Mouse (Mus musculus): ENCODE results near the gene Ifi47.
"Not testable (repeated sequence)": the region's sequence is repeated elsewhere in the genome, so short reads cannot be mapped to it uniquely, and the experiment has no call there.

The Ifi47 gene

DNA sequence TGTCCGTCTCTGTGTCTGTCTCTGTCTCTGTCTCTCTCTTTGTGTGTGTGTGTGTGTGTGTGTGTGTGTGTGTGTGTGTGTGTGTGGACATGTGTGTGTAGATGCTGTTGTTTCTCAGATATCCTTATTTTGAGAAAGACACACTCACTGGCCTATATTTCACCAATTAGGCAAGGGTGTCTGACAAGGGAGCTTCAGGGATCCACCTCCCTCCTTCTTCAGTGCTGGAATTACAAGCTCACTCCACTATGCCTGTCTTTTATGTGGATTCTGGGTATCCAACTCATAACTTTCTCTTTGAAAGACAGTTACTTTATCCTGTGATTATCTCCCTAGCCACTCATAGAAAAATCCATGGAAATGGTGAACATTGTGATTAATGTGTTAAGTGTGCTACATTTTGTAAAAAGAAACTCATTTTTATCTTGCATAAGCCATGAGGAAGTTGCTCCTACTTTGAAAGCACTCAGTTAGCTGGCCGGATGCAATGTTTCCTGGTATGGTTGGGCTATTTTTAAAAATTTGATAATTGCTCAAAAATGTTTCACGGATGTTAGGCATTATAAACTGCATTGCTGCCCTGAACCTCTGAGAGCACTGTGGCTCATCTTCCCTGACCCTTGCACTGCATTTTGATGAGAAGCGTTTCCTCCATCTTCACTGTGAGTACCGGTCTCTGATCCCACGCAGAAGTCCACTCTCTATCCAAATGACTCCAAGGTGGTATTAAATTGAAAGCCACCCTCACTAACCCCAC, at the start of gene Ifi47:
Gene Ifi47 (plus strand): TSS at position 587 of the 757 bp plus-strand sequence.
- not testable (repeated sequence) for DNase-seq (ENCODE audit: extremely low read depth, low read depth, low spot score)

DNA sequence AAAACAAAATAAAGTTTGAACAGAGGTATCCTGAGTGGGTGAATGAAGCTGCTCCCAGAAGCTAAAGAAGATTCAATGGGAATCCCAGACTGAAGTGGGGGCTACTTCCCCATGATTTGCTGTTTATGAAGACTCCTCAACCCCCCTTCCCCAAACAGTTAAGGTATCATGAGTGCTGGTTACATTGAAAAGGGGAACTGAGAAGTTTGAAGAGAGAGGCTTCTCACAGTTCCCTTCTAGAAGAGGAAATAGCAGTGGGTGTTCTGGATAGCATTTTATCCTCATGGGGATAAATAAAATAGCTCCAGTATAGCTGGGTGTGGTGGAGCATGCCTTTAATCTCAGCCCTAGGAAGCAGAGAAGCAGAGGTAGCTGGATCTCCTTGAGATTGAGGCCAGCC, 26.3 kb upstream of the Ifi47 start:
- DNase-seq (ENCODE audit: extremely low read depth, low read depth, low spot score), result not testable (repeated sequence)

DNA sequence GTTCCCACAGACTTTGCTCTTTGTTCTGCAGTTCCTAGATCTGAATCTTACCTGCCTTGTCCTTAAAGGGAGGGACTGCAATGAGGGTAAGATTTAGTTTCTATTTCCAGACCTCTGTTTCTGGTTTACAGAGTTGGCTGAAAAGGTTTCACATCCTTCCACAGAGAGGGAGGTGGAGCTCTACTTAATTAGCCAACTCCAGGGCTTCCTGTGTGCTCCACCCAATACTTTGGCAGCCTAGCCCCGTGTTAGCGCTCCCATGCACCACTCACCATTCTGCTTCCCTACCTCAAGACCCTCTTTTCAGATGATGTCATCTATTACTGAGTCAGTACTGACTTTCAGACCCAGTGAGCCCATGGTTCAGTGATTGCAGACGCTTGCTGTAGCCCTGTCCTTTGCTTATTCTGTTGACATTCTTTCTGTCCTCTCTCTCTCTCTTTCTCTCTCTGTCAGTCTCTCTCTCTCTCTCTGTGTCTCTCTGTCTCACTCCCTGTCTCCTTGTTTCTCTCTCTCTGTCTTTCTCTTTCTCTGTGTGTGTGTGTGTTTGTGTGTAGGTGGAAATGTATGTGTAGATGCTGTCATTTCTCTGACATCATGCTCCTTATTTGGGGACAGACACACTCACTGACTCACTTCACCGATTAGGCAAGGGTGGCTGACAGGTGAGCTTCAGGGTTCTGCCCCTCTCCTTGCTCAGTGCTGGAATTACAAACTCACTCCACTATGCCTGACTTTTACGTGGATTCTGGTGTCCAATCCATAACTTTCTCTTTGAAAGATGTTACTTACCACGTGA, 25.1 kb upstream of the Ifi47 start, which contains the start of gene 9930111J21Rik2:
Gene 9930111J21Rik2 (minus strand): TSS at position 150 of the 799 bp plus-strand sequence.
- not testable (repeated sequence) for DNase-seq (ENCODE audit: extremely low read depth, low read depth, low spot score)

DNA sequence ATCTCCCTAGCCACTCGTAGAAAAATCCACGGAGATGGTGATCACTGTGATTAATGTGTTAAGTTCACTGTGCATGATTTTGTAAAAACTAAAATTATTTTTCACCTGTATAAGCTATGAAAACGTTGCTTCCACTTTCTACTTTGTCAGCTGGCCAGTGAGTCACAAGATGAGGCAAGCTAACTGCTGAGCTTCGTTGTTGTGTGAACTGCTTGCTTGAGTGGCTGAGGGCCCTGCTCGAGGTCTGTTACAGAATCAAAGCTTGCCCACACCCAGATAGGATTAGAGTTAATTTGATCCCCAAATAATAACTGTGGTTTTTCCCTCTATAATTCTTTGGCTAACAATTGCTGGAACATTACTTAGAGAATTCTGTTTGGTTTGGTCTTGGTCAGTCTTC, 24.5 kb upstream of the Ifi47 start:
- DNase-seq (ENCODE audit: extremely low read depth, low read depth, low spot score), result not testable (repeated sequence)

DNA sequence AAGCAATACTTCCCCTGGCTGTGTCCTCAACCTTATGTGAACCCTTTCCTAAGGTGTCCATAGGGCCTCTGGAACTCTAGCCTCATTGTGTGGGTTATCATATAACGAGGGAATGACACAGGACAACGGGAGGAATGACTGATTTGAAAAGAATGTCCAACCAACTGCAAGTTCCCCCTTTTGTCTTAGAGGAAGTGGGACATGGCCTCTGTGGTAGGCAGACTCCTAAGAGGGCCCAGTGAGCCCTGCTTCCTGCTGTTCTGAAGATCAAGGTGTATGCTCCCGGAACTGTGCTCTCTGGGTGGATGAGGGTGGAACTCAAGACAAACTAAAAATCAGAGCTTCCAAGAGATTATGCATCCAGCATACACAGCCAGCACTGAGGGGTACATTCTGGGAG, 16.3 kb upstream of the Ifi47 start:
- not testable (repeated sequence) for DNase-seq (ENCODE audit: extremely low read depth, low read depth, low spot score)

DNA sequence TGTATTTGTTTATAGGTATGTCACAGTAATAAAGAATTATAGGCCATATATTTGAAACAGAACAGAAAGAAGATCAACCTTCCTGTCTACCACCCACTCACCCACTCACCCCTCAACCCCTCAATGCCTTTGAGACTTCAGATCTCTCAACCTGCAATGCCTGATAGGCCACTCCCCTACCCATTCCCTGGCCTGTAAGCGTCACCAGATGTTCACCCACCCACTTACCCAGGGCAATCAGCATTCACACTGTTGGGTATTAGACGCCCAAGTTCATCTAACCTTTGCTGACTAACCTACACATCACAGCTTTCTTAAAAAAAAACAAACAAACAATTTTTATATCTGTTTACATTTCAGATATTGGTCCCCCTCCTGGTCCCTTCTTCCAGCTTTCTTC, 14.5 kb upstream of the Ifi47 start:
- not testable (repeated sequence) for DNase-seq (ENCODE audit: extremely low read depth, low read depth, low spot score)

DNA sequence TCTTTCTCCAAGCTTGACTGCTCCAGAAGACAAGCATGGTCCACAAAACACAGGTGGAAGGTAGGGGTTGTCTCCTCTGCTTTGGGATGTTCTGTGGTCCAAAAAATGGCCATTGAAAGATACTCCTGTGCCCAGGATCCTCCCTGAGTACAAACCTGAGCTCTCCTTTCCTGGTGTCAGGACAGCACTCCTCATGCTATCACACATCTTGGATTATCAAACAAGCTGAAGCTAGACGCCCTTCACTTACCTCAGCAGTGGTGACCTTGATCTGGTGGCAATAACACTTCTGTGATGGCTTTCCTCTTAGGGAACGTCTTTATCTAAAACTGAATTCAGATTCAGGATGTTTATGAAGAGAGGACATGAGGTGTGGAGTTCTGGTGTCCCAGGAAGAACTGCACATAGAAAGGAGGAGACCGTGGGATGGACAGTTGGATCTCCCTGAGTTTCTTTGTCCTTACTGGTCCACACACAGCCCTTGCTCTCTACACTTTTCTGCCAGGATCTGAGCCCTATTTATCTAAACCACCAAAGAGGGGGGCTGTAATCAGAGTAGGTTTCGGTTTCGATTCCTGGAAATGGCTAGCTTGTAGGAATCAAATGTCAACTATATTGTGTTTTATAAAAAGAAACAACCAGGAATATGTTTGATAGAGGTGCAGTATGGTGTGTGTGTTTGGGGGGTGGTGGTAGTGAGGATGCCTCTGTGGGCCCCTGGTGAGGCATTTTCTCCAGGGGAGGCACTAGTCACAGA, 12.5 kb upstream of the Ifi47 start, which contains the start of gene Tgtp2:
Gene Tgtp2 (minus strand): TSS at position 494 of the 757 bp plus-strand sequence.
- not testable (repeated sequence) for DNase-seq (ENCODE audit: extremely low read depth, low read depth, low spot score)

DNA sequence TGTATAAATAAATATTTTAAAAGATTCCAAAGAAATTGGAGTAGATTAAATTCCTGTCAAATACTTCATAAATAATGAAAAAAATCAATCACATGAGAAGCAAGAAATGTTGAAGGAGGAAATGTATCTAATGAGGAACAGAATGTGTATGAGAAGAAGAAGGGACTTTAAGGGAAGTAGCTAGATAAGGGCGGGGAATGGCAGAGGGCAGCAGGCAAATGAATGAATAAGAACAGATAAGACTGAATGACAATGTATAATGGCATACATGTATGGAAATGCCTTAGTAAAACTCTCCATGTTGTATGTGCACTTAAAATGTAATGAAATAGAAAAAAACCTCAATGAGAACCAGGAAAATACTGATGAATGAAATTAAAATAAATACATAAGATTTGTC, 8.0 kb upstream of the Ifi47 start:
- DNase-seq (ENCODE audit: extremely low read depth, low read depth, low spot score), result no peak

DNA sequence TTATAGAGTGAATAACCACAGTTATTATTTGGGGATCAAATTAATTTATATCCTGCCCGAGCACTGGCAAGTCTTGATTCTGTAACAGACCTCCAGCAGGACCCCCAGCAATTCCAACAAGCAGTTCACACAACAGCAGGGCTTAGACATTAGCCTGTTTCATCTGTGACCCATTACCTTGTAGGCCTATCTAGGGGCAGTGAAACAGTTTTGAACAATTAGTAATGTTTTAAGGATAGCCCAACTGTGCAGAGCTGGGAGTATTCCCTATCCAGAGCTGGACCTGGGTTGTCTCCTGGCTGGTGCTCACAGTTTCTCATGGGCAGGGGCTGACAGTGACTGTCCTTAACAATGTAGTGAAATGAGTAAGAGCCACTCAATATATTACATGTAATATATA, 625 bp downstream of the Ifi47 start:
- DNase-seq (ENCODE audit: extremely low read depth, low read depth, low spot score), result no peak

DNA sequence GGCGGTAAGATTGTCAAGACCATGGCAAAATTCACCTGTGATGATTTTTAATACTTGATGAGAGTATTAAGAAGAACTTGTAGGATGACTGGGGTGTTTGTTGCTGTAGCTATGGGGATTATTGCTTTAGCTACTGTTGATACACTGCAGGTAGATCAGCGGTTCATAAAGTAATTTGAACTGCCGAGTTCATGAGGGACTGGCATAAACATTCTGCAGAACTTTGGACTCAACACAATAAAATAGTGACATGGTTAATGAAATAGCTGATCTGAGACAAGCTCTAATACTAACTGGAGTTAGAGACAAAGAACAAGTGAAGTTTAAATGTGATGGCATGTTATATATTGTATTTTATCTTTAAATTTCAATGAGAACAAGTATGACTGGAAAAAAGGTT, 2.3 kb downstream of the Ifi47 start:
- no peak for DNase-seq (ENCODE audit: extremely low read depth, low read depth, low spot score)

DNA sequence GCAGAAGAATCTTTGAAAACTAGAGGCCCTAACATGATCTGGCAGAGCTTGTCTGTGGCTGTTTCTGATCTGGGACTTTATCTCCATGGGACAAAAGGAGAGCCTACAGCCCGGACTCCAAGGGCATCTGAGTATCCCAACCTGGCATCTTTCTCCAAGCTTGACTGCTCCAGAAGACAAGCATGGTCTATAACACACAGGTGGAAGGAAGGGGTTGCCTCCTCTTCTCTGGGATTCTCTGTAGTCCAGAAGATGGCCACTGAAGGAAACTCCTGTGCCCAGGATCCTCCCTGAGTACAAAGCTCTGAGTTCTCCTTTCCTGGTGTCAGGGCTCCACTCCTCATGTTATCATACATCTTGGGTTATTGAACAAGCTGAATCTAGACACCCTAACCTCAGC, 4.2 kb downstream of the Ifi47 start:
- DNase-seq (ENCODE audit: extremely low read depth, low read depth, low spot score), result no peak

DNA sequence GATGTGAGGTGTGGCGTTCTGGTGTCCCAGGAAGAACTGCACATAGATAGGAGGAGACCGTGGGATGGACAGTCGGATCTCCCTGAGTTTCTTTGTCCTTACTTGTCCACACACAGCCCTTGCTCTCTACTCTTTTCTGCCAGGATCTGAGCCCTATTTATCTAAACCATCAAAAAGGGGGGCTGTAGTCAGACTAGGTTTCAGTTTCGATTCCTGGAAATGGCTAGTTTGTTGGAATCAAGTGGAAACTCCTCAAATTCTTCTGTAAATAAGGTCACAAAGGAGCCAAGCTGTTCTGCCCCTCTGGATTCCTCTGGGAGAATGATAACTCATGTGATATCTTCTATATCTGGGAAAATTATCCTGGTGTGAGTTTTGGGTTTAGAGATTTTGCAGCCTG, 5.0 kb downstream of the Ifi47 start:
- DNase-seq (ENCODE audit: extremely low read depth, low read depth, low spot score), result no peak

DNA sequence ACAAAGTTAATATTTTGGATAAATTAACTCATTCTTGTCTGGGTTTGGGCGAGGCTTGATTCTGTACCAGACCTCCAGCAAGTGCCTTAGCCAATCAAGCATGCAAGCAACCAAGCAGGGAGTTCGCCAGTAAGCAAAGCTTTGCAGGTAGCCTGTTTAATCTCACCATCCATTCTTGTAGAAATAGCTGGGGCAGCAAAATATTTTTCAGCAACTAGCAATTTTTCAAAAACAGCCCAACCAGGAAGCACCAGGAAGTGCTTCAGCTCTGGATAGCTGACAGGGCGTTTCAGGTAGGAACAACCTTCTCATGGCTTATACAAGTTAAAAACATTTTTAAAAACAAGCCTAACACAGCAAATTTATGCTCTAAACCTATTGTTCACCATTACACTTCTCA, 5.5 kb downstream of the Ifi47 start:
- no peak for DNase-seq (ENCODE audit: extremely low read depth, low read depth, low spot score)

DNA sequence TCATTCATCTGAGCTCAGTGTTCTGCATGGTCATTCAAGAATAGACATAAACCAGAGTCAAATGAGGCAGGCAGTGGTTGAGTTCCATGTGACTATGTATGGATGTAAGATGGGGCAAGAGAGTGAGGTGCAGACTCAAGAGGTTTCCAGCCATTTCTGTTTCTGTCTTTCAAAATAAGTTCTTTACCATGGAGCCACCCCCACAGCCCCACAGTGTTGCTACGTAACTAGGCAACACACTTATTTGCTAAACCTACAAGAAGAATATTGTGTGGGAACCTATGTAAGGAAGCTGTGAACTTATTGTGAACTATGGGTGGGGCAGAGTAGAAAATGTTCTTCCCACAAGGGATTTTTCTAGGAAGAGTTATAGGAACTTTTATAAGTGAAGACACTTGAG, 6.8 kb downstream of the Ifi47 start:
- DNase-seq (ENCODE audit: extremely low read depth, low read depth, low spot score), result no peak

DNA sequence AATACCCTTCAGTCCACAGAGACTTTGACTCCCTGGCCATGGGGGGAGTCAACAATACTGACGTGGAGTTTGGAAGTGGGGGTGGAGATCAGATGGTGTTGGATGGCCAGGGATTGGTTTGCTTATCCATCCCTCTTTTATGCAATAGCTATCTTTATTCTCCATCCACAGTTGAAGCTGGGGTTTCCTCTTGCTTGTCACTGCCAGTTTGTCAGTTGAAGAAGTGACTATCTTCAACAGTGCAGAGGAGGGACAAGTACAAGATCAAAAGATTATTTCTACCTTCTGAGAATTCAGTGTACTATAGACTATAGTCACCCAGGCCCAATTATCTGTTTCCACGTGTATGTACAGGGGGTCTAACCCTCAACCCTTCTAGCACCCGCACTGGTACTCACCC, 7.4 kb downstream of the Ifi47 start:
- DNase-seq (ENCODE audit: extremely low read depth, low read depth, low spot score), result no peak

DNA sequence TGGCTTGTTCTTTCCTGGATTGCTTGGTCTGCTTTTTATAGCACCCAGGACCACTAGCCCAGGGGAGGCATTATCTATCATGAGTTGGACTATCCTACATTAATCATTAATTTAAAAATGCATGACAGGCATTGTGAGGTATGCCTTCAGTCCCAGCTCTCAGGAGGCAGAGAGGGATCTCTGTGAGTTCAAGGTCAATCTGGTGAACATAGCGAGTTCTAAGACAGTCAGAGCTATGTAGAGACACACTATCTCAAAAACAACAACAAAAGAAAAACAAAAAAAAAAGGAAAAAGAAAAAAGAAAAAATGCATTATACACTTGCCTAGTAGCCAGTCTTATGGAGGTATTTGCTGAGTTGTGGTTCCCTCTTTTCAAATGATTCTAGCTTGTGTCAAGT, 8.0 kb downstream of the Ifi47 start:
- DNase-seq (ENCODE audit: extremely low read depth, low read depth, low spot score), result no peak

DNA sequence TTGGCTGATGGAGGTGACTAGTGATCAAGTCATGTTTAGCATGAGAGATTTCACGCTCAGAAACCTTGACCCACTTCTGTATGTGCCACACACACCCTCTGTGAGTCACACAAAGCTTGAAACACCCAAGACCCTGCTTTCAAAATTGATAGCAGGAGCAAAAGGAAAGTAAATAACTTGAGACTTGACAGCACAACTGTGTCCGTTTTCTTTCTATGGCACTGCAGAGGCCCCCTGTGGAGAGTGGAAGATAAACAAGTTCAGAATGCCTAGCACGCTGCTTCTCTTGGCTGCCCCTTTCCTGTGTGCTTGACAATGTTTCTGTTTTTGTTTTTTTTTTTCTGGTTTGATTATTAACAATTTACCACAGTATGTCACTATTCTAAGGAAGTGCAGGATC, 8.5 kb downstream of the Ifi47 start:
- DNase-seq (ENCODE audit: extremely low read depth, low read depth, low spot score), result no peak

DNA sequence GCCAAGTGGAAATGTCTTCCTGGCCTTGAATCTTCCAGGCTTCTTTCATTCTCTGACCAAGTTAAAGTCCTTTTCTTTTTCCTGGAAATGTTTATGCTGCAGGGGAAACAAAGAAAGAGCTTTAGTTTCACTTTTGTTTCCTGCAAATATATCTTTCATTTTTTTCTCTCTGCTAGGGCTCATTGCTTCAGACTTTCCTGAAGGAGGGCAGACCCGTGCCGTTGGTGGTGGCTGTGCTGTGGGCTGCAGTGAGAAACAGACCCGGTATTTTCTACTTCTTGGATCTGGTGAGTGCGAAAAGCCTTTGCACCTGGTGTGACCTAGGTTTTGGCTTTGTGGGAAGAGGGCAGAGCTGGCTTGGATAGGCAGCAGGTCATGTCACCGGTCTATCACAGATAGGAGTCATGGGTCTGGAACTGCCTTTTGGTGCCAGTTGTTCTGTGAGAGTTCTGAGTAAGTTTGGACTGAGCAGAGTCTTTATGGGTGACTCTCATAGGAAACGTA, 10.5 kb downstream of the Ifi47 start:
- DNase-seq (ENCODE audit: extremely low read depth, low read depth, low spot score), result no peak

DNA sequence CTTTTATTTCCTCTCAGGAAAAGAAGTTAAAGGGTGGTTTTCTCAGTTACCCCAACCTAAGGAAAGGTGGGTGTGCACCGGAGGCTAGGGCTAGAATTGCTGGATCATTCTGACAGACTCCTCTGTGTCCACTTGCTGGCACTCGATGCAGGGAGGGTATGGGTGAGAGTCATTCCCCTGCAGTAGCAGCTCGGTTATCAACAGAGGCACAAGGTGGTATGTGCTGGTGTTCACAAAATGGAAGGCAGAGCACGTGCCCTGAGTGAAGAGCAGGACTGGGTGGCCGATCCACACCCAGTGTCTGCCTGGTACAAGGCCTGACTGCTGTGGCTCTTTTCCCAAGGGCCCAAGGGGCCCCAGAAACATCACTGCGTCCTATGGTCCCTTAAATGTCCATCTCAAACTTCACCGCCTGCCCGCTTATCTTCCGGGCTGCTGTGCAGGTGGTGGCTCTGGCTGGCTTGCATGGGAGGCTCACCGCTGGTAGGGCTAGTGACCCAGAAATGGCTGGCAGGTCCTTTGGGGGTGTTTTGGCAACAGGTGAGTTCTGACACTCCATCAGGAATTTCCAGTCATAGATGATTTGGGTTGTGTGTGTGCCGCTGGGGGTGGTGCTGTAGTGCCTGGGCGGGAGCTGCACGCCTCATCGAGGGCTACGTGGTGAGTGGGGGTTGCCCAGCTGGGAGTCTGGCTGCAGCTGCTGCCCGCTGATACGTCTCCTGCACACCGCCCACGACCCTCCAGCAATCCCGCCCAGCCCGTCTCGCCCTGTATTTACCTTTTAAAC, 11.6 kb downstream of the Ifi47 start:
- DNase-seq (ENCODE audit: extremely low read depth, low read depth, low spot score), result no peak

DNA sequence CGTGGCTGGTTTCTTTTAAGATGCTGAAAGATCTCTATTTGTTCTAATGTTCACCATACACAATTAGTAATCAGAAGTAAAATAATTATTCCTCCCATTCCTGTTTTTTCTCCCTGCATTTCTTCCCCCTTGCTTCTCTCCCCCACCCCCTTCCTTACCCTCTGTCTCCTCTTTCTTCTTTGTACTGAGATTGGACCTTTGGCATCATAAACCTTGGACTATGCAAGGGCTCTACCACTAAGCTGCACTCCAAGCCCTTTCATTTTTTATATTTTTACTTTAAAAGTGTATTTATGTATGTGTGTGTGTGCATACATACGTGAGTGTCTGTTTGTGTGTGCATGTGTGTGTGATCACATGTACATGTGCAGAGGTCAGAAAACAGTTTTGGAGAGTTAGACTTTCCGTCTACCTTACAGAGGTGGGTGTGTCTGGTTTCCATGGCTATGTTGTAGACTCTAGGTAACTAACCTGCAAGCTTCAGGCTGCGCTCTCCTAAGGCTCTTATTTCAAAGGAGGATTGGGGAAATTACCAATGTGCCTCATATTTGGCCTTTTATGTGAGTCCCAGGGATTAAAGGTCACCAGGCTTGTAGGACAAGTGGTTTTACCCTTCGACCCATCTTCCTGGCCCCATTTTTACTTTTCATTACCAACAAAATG, 12.7 kb downstream of the Ifi47 start:
- no peak for DNase-seq (ENCODE audit: extremely low read depth, low read depth, low spot score)
